Mouse (Mus musculus): Measurements from ENCODE around the gene Abhd17c.
"Not testable (repeated sequence)": the region's sequence is repeated elsewhere in the genome, so short reads cannot be mapped to it uniquely, and the experiment has no call there.

Gene Abhd17c

GRCm38 (mm10) chr7:84152374-84152773, 681 bp upstream of the Abhd17c start:
- DNase-seq = no peak

GRCm38 (mm10) chr7:84151960-84152334, 254 bp upstream of the Abhd17c start:
- DNase-seq = peak; percentile 97 to 98

GRCm38 (mm10) chr7:84150361-84151000, 1.2 kb downstream of the Abhd17c start:
- peak in 1 of 2 experiments; percentile 56 for DNase-seq

GRCm38 (mm10) chr7:84149821-84150220, 1.9 kb downstream of the Abhd17c start:
- DNase-seq = peak in 1 of 2 experiments; percentile 44

GRCm38 (mm10) chr7:84148896-84149295, 2.8 kb downstream of the Abhd17c start:
- DNase-seq = peak in 1 of 2 experiments; percentile 36

GRCm38 (mm10) chr7:84147746-84148145, 3.9 kb downstream of the Abhd17c start:
- DNase-seq = no peak

- peak; percentile 77 to 91 for DNase-seq
These were observed 6.1 kb downstream of the Abhd17c start for GRCm38 (mm10) chr7:84145633-84146032.

GRCm38 (mm10) chr7:84142736-84143473, 8.8 kb downstream of the Abhd17c start:
- no peak for DNase-seq

GRCm38 (mm10) chr7:84142196-84142595, 9.5 kb downstream of the Abhd17c start:
- no peak for DNase-seq

- no peak for DNase-seq
These were observed 12.1 kb downstream of the Abhd17c start for GRCm38 (mm10) chr7:84139566-84139965.

GRCm38 (mm10) chr7:84138731-84139130, 13.0 kb downstream of the Abhd17c start:
- DNase-seq = no peak

GRCm38 (mm10) chr7:84137779-84138178, 13.9 kb downstream of the Abhd17c start:
- DNase-seq = no peak

- DNase-seq = peak; percentile 53 to 67
These were observed 15.6 kb downstream of the Abhd17c start for GRCm38 (mm10) chr7:84135799-84136700.

GRCm38 (mm10) chr7:84132704-84133103, 19.0 kb downstream of the Abhd17c start:
- DNase-seq = peak; percentile 91 to 92

GRCm38 (mm10) chr7:84131736-84132135, 20.0 kb downstream of the Abhd17c start:
- DNase-seq = peak; percentile 44 to 53

GRCm38 (mm10) chr7:84128661-84129060, 23.0 kb downstream of the Abhd17c start:
- DNase-seq = peak; percentile 64 to 76

- DNase-seq = no peak
These were observed 26.0 kb downstream of the Abhd17c start for GRCm38 (mm10) chr7:84125730-84126129.

GRCm38 (mm10) chr7:84123651-84124050, 28.0 kb downstream of the Abhd17c start:
- not testable (repeated sequence) for DNase-seq

- DNase-seq = no peak
These were observed 29.9 kb downstream of the Abhd17c start for GRCm38 (mm10) chr7:84121778-84122177.

- DNase-seq = no peak
These were observed 31.4 kb downstream of the Abhd17c start for GRCm38 (mm10) chr7:84120142-84120760.

GRCm38 (mm10) chr7:84119216-84120105, 32.2 kb downstream of the Abhd17c start:
- DNase-seq = peak; percentile 44 to 51

Measured in kidney, postnatal 25 days (tissue).